Mouse (Mus musculus) WW6 (cell line): ENCODE results near the gene Pcnx2.
A peak's percentile ranks its signal among the peaks of the same experiment; 100 is the strongest.

Experiments used
- DNase-seq: peaks from one replicate; pipeline ENCODE4 v3.0.0-alpha.2; 2013; ENCODE audit warnings: low read depth, low spot score

Gene Pcnx2

GRCm38 (mm10) chr8:125898899-125899298 lies 782 bp upstream of the Pcnx2 start:
- DNase-seq: no peak

GRCm38 (mm10) chr8:125897388-125897787 lies 729 bp downstream of the Pcnx2 start:
- DNase-seq: no peak

GRCm38 (mm10) chr8:125889920-125890319 lies 8.2 kb downstream of the Pcnx2 start:
- no peak for DNase-seq

GRCm38 (mm10) chr8:125887549-125887948 lies 10.6 kb downstream of the Pcnx2 start:
- DNase-seq: no peak

GRCm38 (mm10) chr8:125880447-125880846 lies 17.7 kb downstream of the Pcnx2 start:
- no peak for DNase-seq

GRCm38 (mm10) chr8:125873250-125873534 lies 24.9 kb downstream of the Pcnx2 start:
- DNase-seq: no peak

GRCm38 (mm10) chr8:125872501-125873249 lies 25.4 kb downstream of the Pcnx2 start:
- no peak for DNase-seq

- DNase-seq: peak; percentile 49
Measured at GRCm38 (mm10) chr8:125870821-125871321, 27.2 kb downstream of the Pcnx2 start.

- no peak for DNase-seq
Measured at GRCm38 (mm10) chr8:125870179-125870702, 27.9 kb downstream of the Pcnx2 start.

GRCm38 (mm10) chr8:125869739-125870138 lies 28.4 kb downstream of the Pcnx2 start:
- no peak for DNase-seq

- DNase-seq: peak; percentile 40
Measured at GRCm38 (mm10) chr8:125868552-125868951, 29.6 kb downstream of the Pcnx2 start.

- no peak for DNase-seq
Measured at GRCm38 (mm10) chr8:125866125-125866524, 32.0 kb downstream of the Pcnx2 start.

- DNase-seq: no peak
Measured at GRCm38 (mm10) chr8:125857251-125857650, 40.9 kb downstream of the Pcnx2 start.

GRCm38 (mm10) chr8:125856160-125856559 lies 42.0 kb downstream of the Pcnx2 start:
- DNase-seq: no peak

- no peak for DNase-seq
Measured at GRCm38 (mm10) chr8:125854379-125854778, 43.7 kb downstream of the Pcnx2 start.

GRCm38 (mm10) chr8:125853300-125853699 lies 44.8 kb downstream of the Pcnx2 start:
- DNase-seq: no peak

GRCm38 (mm10) chr8:125849181-125849580 lies 48.9 kb downstream of the Pcnx2 start:
- DNase-seq: no peak

- no peak for DNase-seq
Measured at GRCm38 (mm10) chr8:125847842-125848241, 50.3 kb downstream of the Pcnx2 start.

- DNase-seq: no peak
Measured at GRCm38 (mm10) chr8:125845281-125845680, 52.8 kb downstream of the Pcnx2 start.

GRCm38 (mm10) chr8:125843122-125843836 lies 54.8 kb downstream of the Pcnx2 start:
- no peak for DNase-seq

GRCm38 (mm10) chr8:125842158-125842557 lies 56.0 kb downstream of the Pcnx2 start:
- DNase-seq: no peak

- DNase-seq: no peak
Measured at GRCm38 (mm10) chr8:125824688-125825087, 73.4 kb downstream of the Pcnx2 start.

- DNase-seq: no peak
Measured at GRCm38 (mm10) chr8:125823719-125824118, 74.4 kb downstream of the Pcnx2 start.
